Mouse (Mus musculus): ENCODE measurements around the gene L3mbtl1. TPM values are rescaled to one million over a fixed set of nuclear protein-coding genes. Genes with fewer than 3 reads are reported as not detected.
A peak's percentile ranks its signal among the peaks of the same experiment; 100 is the strongest.

L3mbtl1 gene
- polyA plus RNA-seq, 1 experiment from 2014 or later = 0.69 TPM

GRCm38 (mm10) chr2:162947736-162948135, 4.5 kb downstream of the L3mbtl1 start:
- H3K27ac ChIP-seq = no peak overlapping the region
- peaks cover 15% of the 10 kb centered on the region for H3K4me1 ChIP-seq (replicated peaks)
- H3K9ac ChIP-seq = no peak overlapping the region
- peaks cover 11% of the 10 kb centered on the region for H3K27me3 ChIP-seq
- no peak for ATAC-seq (ENCODE audit: low FRiP score)
- 37% methylated on average over 15 of the region's 15 CpGs for WGBS
- no peaks in the 10 kb centered on the region for H3K9me3 ChIP-seq
- H3K4me2 ChIP-seq = peak overlapping the region; percentile 42
- H3K36me3 ChIP-seq = peaks cover 2% of the 10 kb centered on the region; the same call in 1 of the 2 replicates
- peak overlapping the region; percentile 14 for H3K4me3 ChIP-seq

- Histone ChIP-seq H3K9ac (no peak overlapping the region), H3K9me3 (no peaks in the 10 kb centered on the region), H3K36me3 (peaks cover 2% of the 10 kb centered on the region; the same call in 1 of the 2 replicates), H3K4me3 (peak overlapping the region; percentile 14), H3K27ac (no peak overlapping the region), H3K4me2 (peak overlapping the region; percentile 42), H3K27me3 (peaks cover 11% of the 10 kb centered on the region), H3K4me1 (replicated peaks) (peaks cover 11% of the 10 kb centered on the region)
- 68% methylated on average over 14 of the region's 14 CpGs for WGBS
- no peak for ATAC-seq (ENCODE audit: low FRiP score)
Measured at GRCm38 (mm10) chr2:162948221-162948620, 4.9 kb downstream of the L3mbtl1 start.

- Histone ChIP-seq H3K36me3 (peaks cover 2% of the 10 kb centered on the region; the same call in 1 of the 2 replicates), H3K27ac (no peak overlapping the region), H3K4me3 (no peak overlapping the region), H3K4me2 (no peak overlapping the region), H3K4me1 (replicated peaks) (0 out of 2 replicates have a peak, but pooled peaks cover 4% of the 10 kb centered on the region), H3K9ac (no peak overlapping the region), H3K9me3 (no peaks in the 10 kb centered on the region), H3K27me3 (no peaks in the 10 kb centered on the region)
- WGBS = 89% methylated on average over 2 of the region's 2 CpGs
- no peak for ATAC-seq (ENCODE audit: low FRiP score)
Measured at GRCm38 (mm10) chr2:162950776-162951175, 7.5 kb downstream of the L3mbtl1 start.

DNA sequence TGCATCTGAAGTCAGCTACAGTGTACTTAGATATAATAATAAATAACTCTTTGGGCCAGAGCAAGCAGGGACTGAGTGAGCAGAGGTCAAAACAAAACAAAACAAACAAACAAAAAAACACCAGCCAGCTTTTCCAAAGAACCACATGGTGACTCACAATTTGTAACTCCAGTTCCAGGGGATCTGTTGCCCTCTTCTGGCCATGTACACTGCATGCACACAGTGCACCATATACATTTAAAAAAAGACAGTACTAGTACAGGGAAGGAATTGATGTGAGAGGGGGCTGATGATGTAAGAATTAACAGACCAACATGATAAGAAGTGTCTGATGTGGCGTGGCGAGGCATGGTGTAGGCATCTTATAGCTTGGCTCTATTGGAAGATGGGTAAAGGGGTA, 13.6 kb downstream of the L3mbtl1 start:
- Histone ChIP-seq H3K27ac (no peak overlapping the region), H3K9ac (no peak overlapping the region), H3K4me2 (no peak overlapping the region), H3K9me3 (no peaks in the 10 kb centered on the region), H3K27me3 (no peaks in the 10 kb centered on the region), H3K4me1 (replicated peaks) (no peaks in the 10 kb centered on the region), H3K4me3 (no peak overlapping the region), H3K36me3 (no peaks in the 10 kb centered on the region)
- 94% methylated on average over 2 of the region's 2 CpGs for WGBS
- ATAC-seq (ENCODE audit: low FRiP score) = no peak

GRCm38 (mm10) chr2:162961321-162961720, 18.0 kb downstream of the L3mbtl1 start:
- no peak for ATAC-seq (ENCODE audit: low FRiP score)
- Histone ChIP-seq H3K36me3 (no peaks in the 10 kb centered on the region), H3K27me3 (0 out of 2 replicates have a peak, but pooled peaks cover 3% of the 10 kb centered on the region), H3K4me3 (no peak overlapping the region), H3K27ac (no peak overlapping the region), H3K9ac (no peak overlapping the region), H3K4me1 (replicated peaks) (no peaks in the 10 kb centered on the region), H3K9me3 (no peaks in the 10 kb centered on the region), H3K4me2 (no peak overlapping the region)
- 65% methylated on average over 8 of the region's 10 CpGs for WGBS

DNA sequence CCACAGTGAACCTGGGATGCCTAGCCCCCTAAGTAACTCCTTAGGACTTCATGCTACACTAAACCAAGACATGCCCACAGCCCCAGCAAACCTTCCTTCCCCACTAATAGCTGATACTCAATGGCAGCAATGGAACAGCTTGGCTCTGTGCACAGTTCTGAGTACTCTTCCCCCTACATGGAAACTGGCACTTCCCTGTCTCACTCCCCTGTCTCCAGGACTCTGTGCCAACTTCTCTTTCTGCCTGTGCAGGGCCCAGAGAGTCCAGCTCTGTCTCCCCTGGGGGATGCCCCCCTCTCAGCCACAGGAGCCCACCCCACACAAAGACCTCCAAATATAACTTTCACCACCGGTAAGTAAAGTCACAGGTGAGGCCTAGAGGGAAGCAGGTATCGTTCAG, 23.5 kb downstream of the L3mbtl1 start:
- ATAC-seq (ENCODE audit: low FRiP score) = no peak

DNA sequence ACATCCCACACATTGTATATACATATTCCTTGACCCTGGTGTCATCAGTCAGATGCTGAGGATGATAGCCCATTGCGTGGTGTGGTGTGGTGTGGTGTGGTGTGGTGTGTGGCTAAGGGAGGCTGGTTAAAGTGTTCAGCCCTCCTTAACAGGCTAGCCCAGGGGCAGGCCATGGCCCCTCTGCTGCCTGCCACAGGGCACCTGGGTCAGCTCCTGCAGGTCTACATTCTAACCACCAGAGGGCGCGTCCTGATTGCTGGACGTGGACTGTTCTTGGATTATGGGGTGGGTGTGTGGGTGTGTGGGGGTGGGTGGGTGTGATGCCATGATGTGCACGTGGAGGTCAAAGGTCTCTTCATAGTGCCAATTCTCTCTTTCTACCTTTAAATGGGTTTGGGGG, 25.1 kb downstream of the L3mbtl1 start:
- no peak overlapping the region for H3K27ac ChIP-seq
- H3K9ac ChIP-seq = no peak overlapping the region
- H3K4me3 ChIP-seq = no peak overlapping the region
- no peak for ATAC-seq (ENCODE audit: low FRiP score)
- no peaks in the 10 kb centered on the region for H3K36me3 ChIP-seq
- H3K9me3 ChIP-seq = no peaks in the 10 kb centered on the region
- 0 out of 2 replicates have a peak, but pooled peaks cover under 1% of the 10 kb centered on the region for H3K27me3 ChIP-seq
- WGBS = 6% methylated on average over 5 of the region's 5 CpGs
- H3K4me1 ChIP-seq (replicated peaks) = peaks cover 2% of the 10 kb centered on the region
- H3K4me2 ChIP-seq = no peak overlapping the region

More for the DNA sequence above, 23.5 kb downstream of the L3mbtl1 start:
- Histone ChIP-seq H3K36me3 (no peaks in the 10 kb centered on the region), H3K9ac (no peak overlapping the region), H3K4me2 (no peak overlapping the region), H3K9me3 (no peaks in the 10 kb centered on the region), H3K27me3 (0 out of 2 replicates have a peak, but pooled peaks cover 3% of the 10 kb centered on the region), H3K4me3 (no peak overlapping the region), H3K4me1 (replicated peaks) (no peaks in the 10 kb centered on the region), H3K27ac (no peak overlapping the region)
- 96% methylated on average over 2 of the region's 2 CpGs for WGBS

GRCm38 (mm10) chr2:162969101-162969500, 25.8 kb downstream of the L3mbtl1 start:
- Histone ChIP-seq H3K4me3 (no peak overlapping the region), H3K4me1 (replicated peaks) (peaks cover 10% of the 10 kb centered on the region), H3K36me3 (no peaks in the 10 kb centered on the region), H3K27me3 (no peaks in the 10 kb centered on the region), H3K27ac (no peak overlapping the region), H3K4me2 (no peak overlapping the region), H3K9ac (no peak overlapping the region), H3K9me3 (no peaks in the 10 kb centered on the region)
- 89% methylated on average over 3 of the region's 3 CpGs for whole genome bisulfite sequencing
- no peak for ATAC-seq (ENCODE audit: low FRiP score)

DNA sequence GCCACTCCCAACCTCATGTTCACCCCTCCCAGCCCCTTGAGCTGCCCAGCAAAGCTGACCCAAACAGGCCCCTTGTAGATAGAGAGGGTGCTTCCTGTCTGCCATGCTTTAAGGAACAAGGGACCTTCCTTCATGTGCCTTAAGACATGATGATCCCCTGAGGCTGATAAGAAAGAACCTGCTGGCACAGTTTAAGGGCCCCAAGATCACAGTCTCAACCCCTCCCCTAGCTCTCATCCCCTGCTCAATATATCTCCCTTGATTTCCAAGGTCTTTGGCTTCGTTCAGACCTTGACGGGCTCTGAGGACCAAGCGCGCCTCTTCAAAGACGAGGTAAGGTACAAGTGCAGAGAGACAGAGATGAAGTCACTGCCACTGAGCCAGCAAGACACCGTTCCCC, 27.6 kb downstream of the L3mbtl1 start:
- H3K4me1 ChIP-seq (replicated peaks) = peaks cover 25% of the 10 kb centered on the region
- no peak for ATAC-seq (ENCODE audit: low FRiP score)
- H3K9ac ChIP-seq = no peak overlapping the region
- no peaks in the 10 kb centered on the region for H3K9me3 ChIP-seq
- H3K36me3 ChIP-seq = no peaks in the 10 kb centered on the region
- no peak overlapping the region for H3K4me3 ChIP-seq
- H3K27ac ChIP-seq = no peak overlapping the region
- no peak overlapping the region for H3K4me2 ChIP-seq
- WGBS = 86% methylated on average over 6 of the region's 6 CpGs
- no peaks in the 10 kb centered on the region for H3K27me3 ChIP-seq

DNA sequence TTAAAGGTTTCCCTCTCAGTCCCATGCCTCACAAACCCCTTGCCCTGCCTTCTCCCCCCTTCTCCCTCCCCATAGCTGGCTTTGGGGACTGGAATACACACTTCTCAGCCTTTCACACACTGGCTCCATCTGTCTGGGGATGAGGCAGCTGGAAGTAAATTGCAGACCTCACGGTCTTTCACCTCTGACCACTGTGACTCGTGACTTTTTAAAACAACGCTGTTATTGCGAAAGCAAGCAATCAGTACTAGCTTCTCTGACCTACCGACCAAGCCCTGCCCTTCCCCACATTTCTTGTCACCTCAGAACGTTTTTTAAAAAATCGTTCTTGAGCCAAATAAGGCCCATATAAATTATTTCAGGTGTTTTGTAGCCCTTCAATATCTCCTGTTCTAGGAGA, 29.5 kb downstream of the L3mbtl1 start:
- no peaks in the 10 kb centered on the region for H3K27me3 ChIP-seq
- no peak overlapping the region for H3K9ac ChIP-seq
- no peak overlapping the region for H3K4me2 ChIP-seq
- 48% methylated on average over 7 of the region's 7 CpGs for WGBS
- H3K9me3 ChIP-seq = no peaks in the 10 kb centered on the region
- no peak for ATAC-seq (ENCODE audit: low FRiP score)
- H3K36me3 ChIP-seq = no peaks in the 10 kb centered on the region
- H3K4me3 ChIP-seq = no peak overlapping the region
- H3K27ac ChIP-seq = no peak overlapping the region
- H3K4me1 ChIP-seq (replicated peaks) = peaks cover 32% of the 10 kb centered on the region

DNA sequence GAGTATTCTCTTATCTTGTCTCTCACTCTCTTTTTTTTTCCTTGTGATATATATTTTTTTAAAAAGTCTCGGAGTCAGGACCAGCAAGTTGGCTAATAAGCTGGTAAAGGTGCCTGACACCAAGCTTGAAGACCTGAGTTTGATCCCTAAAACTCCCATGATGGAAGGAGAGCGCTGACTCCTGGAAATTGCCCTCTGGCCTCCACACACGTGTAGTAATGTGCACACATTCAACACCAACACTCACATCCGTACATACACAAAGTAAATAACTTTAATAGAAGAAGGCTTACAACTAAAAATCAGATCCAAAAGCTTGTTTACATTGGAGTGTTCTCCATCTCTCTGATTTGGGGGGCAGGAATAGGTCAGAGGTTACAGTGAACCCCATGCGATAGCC, 29.9 kb downstream of the L3mbtl1 start:
- Histone ChIP-seq H3K27me3 (no peaks in the 10 kb centered on the region), H3K36me3 (no peaks in the 10 kb centered on the region), H3K27ac (no peak overlapping the region), H3K4me3 (no peak overlapping the region), H3K9me3 (no peaks in the 10 kb centered on the region), H3K9ac (no peak overlapping the region), H3K4me1 (replicated peaks) (peaks cover 32% of the 10 kb centered on the region), H3K4me2 (no peak overlapping the region)
- WGBS = 63% methylated on average over 5 of the region's 5 CpGs
- ATAC-seq (ENCODE audit: low FRiP score) = no peak

DNA sequence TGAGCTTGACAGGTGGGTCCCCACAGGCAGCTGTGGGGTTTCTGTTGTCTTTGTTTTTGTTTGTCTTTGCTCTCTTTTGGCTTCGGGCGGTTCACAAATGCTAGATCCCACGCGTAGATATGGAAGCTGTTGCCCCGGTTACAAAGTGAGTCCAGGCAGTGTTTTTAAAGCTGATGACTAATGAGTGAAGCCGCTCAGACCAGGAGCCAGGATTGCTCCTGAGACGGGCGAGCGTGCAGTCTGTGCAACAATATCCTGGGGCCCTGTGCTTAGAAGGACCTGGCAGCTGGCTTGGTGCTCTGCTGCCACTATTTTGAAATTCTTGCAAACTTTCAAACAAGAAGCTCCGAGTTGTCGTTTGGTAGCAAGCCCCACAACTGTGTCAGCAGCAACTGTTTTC, 30.4 kb downstream of the L3mbtl1 start:
- Histone ChIP-seq H3K36me3 (no peaks in the 10 kb centered on the region), H3K4me3 (no peak overlapping the region), H3K27me3 (no peaks in the 10 kb centered on the region), H3K4me2 (0 out of 2 replicates have a peak overlapping the region, but pooled peaks have one; percentile 3), H3K9me3 (no peaks in the 10 kb centered on the region), H3K27ac (no peak overlapping the region), H3K4me1 (replicated peaks) (peaks cover 32% of the 10 kb centered on the region), H3K9ac (0 out of 2 replicates have a peak overlapping the region, but pooled peaks have one; percentile 16)
- ATAC-seq (ENCODE audit: low FRiP score) = no peak
- 5% methylated on average over 11 of the region's 11 CpGs for WGBS

DNA sequence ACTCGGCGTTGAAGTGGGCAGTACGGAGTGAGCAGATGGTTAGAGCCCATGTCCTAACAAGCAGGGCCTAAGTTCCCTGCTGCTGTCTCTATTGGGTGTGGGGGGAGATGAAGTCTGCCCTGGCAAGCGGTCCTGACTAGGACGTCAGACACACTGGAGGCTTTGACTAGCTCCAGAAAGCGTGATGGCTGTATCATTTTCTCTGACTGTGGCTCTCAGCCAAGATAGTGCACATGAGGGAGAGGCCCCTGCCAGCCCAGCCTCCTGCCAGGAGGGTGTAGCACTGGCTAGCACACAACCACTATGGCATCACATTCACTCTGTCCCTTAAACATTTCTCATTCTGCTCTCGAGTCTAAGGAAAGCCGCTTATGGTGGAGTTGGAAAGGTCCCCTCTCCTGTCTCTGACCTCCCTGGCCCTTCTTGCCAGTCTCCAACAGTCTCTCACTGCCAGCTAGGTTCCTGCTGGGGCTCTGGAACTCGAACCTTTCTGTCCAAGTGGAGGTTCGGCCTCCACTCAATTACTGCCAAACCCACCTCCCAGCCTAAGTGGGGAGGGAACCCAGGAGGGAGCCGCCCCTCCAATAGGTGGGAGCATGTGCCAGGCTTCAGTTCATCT, 32.0 kb downstream of the L3mbtl1 start:
- no peak overlapping the region for H3K4me3 ChIP-seq
- no peaks in the 10 kb centered on the region for H3K27me3 ChIP-seq
- no peak overlapping the region for H3K9ac ChIP-seq
- peaks cover 32% of the 10 kb centered on the region for H3K4me1 ChIP-seq (replicated peaks)
- H3K9me3 ChIP-seq = no peaks in the 10 kb centered on the region
- WGBS = 72% methylated on average over 11 of the region's 11 CpGs
- H3K27ac ChIP-seq = no peak overlapping the region
- ATAC-seq (ENCODE audit: low FRiP score) = peak; percentile 54
- H3K36me3 ChIP-seq = no peaks in the 10 kb centered on the region
- H3K4me2 ChIP-seq = no peak overlapping the region
